Mouse (Mus musculus): ENCODE results near the gene G0s2.
"Not testable (repeated sequence)": the region's sequence is repeated elsewhere in the genome, so short reads cannot be mapped to it uniquely, and the experiment has no call there.

G0s2 gene

GRCm38 (mm10) chr1:193287578-193287977, 14.6 kb upstream of the G0s2 start:
- no peak for DNase-seq

DNA sequence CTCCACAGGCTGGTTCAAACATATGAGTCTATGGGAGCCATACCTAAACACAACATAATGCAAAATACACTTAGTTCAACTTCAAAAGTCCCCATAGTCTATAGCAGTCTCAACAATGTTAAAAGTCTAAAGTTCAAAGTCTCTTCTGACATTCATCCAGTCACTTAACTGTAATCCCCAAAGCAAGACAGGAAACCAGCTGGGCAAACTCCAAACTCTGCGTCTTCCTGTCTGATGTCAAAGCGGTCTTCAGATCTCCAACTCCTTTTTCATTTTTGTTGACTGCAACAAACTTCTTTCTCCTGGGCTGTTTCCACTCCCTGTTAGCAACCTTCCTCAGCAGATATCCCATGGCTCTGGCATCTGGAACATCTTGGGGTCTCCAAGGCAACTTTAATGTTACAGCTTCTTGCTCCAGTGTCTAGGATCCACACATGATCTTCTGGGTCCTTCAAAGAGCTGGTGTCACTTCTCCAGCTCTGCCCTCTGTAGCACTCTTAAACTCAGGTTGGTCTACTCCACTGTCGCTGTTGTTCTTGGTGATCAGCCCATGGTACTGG, 12.8 kb upstream of the G0s2 start:
- DNase-seq, result not testable (repeated sequence)

GRCm38 (mm10) chr1:193284228-193284779, 11.3 kb upstream of the G0s2 start:
- no peak for DNase-seq

DNA sequence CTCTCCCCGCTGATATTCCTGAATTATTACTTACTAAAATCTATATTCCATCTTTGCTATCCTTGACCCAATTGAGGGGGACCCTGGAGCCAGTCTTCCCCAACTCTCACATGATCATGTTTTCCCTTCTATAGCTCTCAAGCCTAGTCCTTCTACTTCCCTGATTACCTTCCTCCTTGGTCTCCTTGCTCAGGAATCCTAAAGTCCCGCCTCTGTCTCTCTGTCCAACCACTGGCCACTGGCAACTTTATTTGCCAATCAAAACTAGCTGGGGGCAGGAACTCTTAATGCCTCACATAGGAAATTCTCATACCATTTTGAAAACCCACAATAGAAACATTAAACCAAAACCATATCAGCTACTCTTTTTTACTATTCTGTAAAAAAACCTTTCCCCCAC, 8.3 kb upstream of the G0s2 start:
- DNase-seq, result no peak

- DNase-seq, result no peak
These were observed 6.5 kb upstream of the G0s2 start for GRCm38 (mm10) chr1:193279492-193279891.

- DNase-seq, result no peak
These were observed 5.5 kb upstream of the G0s2 start for GRCm38 (mm10) chr1:193278414-193279045.

DNA sequence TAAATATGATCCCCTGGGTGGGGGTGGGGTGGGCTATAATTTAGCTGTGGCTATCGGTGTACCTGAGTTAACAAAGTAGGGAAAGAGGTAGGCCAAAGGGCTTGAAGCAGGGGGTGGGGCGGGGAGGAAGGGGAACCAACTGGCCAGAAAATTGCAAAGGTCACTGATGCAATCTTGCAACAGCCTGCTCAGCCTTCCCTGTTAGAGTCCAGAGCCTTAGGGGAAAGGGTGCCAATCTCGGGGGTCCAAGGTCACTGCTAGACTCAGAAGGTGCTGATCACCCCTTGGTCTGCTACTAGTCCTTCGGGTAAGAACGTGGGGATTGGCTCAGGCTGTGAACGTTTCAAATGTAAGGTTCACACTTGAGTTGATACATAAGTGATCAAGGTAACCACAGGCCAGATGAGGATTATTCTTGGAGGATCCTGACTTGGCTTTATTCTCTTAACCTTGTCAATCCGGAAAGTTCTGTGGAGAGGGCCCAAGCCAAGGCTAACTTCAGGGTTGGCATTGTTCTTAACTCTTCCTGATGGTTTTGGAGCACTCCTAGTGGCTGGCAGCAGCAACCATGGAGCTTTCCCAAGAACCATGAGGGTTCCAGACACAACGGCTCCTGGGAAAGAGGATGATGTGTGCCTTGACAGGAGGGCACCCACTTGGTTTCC, 1.5 kb upstream of the G0s2 start:
- DNase-seq, result no peak

GRCm38 (mm10) chr1:193272137-193272915, 691 bp downstream of the G0s2 start:
- peak; percentile 33 for DNase-seq

DNA sequence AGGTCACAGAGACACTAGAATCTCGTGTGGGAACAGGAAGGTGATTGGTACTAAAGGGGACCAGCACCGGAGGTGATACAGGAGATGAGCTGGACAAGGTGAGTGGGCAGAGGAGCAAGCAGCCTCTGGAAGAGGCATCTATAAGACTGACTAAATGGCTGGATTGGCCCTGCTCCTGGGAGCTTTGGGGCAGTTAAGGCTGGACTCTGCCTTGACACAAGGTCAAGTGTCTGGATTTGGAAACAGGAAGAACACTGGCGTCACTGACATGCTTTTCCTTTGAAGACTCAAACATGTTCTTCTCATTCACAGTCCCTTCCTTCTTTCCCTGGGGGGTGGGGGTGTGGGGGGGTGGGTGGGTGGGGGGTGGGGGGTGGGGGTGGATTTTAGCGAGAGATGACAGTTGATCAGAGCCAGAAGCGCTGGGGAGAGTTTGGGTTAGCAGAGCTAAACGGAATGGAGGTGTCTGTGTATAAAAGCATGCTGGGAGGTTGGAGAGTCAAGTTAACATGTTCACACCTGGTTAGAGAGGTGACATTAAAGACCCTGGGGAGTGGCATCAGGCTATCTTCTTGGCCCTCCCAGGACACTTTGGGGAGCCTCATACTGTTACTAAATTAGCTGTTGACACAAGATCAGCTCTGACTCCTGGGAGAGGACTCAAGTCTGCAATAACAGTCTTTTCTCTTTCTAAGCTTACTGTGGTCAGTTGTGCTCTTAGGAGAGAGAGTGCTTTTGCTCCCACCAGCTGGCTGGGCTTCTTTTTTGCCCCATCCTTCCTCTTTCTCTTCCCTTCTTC, 1.9 kb downstream of the G0s2 start:
- DNase-seq, result no peak

GRCm38 (mm10) chr1:193265734-193266133, 7.3 kb downstream of the G0s2 start:
- no peak for DNase-seq

GRCm38 (mm10) chr1:193263955-193264598, 8.9 kb downstream of the G0s2 start, which contains the start of gene Hsd11b1:
Gene Hsd11b1, minus strand, starts transcription at chr1:193264075.
- no peak for DNase-seq

DNA sequence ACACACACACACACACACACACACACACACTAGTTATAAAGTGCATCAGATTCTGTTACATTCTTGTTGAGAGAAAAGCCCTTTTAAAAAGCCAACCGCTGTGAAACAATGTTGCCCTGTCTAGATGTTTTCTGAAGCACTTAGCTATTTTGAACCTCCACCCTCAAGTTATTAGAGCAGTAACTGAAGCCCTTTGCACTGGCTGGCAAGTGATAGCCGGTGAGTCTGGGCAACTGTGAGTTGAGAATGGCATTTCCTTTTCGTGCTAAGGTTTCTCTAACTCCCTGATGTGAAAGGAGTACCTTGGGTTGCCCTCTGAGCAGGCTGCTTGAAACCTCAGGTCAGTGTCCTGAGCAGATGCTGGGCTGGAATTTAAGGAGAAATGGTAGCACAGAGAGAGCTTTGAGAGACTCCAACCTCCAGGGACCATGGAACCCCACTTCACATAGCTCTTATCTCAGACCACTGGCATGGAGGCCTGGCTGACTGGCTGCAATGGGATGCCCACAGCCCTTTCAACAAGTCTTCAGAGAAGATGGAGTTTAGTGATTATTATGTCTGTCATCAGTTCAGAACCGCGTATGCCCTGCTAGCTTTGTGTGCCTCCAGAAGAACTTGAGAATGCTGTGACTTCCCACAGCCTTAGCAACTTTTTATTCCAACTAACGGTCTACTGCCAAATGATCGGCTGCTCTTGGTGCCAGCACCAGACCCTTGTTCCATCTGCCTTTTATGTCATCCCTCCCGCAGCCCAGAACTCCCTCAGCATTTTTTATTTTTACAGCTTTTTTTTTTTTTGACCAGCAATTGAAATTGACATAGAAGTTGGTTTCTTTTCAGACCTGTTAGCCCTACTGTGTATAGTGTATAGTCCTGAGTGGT, 9.8 kb downstream of the G0s2 start:
- DNase-seq, result no peak

- no peak for DNase-seq
These were observed 11.0 kb downstream of the G0s2 start for GRCm38 (mm10) chr1:193261897-193262548.

GRCm38 (mm10) chr1:193259559-193259958, 13.5 kb downstream of the G0s2 start:
- DNase-seq, result no peak

DNA sequence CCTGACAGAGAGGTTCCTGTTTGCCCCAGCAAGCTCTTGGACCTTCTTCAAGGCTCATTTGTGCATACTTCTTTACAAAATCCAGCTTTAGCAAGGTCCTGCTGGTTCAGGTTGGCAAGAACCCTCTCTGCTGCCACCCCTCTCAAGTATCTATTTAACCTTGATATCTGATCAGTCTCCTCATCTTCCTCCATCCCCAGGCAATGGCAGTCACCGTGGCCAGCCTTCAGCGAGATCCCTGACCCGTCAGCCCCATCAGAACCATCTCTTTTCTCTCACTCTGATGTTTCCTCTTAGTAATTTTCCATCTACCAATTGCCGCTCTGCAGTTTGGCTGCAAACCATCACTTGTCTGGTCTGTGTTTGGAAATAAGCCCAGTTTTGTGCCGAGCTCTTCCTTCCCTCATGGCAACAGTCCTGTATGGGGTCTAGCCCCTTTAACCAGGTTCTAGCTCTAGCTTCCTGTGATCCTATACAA, 16.4 kb downstream of the G0s2 start:
- DNase-seq, result peak; percentile 55

GRCm38 (mm10) chr1:193256289-193256577, 16.8 kb downstream of the G0s2 start:
- DNase-seq, result no peak

DNA sequence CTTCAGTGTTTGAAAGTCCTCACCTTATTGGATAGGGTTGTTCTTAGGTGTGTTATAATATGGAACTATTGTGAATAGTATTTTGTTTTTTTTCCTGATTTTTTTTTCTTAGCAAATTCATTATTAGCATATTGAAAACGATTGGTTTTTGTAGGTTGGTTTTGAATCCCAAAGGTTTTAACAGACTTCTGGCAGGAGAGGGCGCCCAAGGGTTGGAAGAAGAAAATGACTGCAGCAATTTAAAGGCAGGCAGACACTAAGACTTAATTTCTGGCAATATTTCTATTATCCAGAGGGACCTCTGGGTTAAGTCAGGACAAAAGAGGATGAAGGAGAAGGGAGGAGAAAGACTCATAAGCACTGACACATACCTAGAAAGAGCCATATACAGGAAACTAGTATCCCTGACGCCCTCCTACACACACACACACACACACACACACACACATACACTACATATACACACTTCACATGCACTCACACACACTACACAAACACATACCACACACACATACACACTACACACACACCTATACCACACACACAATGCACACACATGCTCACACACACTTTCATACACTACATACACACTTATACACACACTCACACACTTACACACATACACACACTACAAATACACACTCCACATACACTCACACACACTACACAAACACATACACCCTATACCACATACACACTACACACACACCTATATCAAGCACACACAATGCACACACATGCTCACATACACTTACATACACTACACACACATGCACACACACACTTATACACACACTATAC, 17.3 kb downstream of the G0s2 start:
- DNase-seq, result peak; percentile 79

DNA sequence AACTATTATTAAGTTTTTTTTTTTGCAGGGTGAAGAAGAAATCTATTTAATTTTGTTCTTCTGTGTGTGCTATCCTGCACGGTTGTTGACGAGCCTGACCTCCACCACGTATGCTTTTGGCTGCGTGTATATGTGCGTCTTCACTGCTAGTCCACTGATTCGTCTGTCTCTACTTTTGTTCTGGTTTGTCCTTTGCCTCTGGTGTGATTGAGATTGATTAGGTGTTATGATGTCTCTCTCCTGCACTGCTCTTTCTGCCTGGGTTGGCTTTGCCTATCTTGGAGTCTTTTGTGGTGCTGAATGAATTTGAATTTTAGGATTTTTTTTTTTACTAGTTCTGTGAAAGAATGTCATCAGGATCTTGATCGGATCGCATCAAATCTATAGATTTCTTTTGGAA, 18.0 kb downstream of the G0s2 start:
- DNase-seq, result no peak

DNA sequence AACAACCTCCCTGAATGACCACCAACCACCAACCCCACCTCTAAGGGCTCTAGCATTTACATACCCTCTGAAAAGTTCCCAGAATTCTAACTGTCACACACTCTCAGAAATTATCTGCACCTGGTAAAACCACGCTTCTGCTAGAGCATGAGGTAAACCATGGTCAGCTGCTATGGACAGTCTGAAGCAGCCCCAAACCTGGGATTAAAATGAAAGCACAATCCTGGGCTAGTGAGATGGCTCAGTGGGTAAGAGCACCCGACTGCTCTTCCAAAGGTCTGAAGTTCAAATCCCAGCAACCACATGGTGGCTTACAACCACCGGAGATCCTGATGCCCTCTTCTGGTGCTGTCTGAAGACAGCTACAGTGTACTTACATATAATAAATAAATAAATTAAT, 19.1 kb downstream of the G0s2 start:
- DNase-seq, result not testable (repeated sequence)

DNA sequence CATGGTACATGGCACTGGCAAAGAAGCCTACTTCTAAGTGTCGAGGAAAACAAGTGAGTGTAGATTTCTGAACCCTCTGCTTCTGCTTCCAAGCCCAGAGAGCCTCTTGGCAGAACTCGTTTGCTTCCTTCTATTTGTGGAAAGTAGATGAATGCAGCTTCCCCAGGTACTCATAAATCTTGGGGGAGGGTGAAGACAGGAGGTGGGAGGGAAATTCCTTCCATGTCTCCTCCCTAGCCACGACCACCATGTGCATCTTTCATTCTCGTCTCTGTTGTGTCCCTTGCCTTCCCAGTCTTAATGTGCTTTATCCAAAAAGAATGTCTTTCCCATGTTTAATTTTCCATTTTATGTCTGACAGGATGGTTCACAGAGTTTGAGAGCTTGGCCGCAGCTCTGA, 20.4 kb downstream of the G0s2 start:
- no peak for DNase-seq
